Mouse (Mus musculus): Measurements from ENCODE around the gene Sept7.
"Not testable (repeated sequence)": the region's sequence is repeated elsewhere in the genome, so short reads cannot be mapped to it uniquely, and the experiment has no call there.

Sept7 gene

GRCm38 (mm10) chr9:25252283-25252726 is at the start of gene Sept7:
TSS of gene Sept7 (plus strand) at chr9:25252439.
- DNase-seq (ENCODE audit: low read depth, low spot score) = peak; percentile 95

GRCm38 (mm10) chr9:25208087-25208803 is 44.0 kb upstream of the Sept7 start:
- DNase-seq (ENCODE audit: low read depth, low spot score) = no peak

- no peak for DNase-seq (ENCODE audit: low read depth, low spot score)
These were observed 39.7 kb upstream of the Sept7 start for GRCm38 (mm10) chr9:25212309-25213163.

- no peak for DNase-seq (ENCODE audit: low read depth, low spot score)
These were observed 39.1 kb upstream of the Sept7 start for GRCm38 (mm10) chr9:25213164-25213557.

- DNase-seq (ENCODE audit: low read depth, low spot score) = no peak
These were observed 36.8 kb upstream of the Sept7 start for GRCm38 (mm10) chr9:25215411-25215810.

- DNase-seq (ENCODE audit: low read depth, low spot score) = no peak
These were observed 36.0 kb upstream of the Sept7 start for GRCm38 (mm10) chr9:25216210-25216609.

GRCm38 (mm10) chr9:25218954-25219353 is 33.3 kb upstream of the Sept7 start:
- no peak for DNase-seq (ENCODE audit: low read depth, low spot score)

GRCm38 (mm10) chr9:25219882-25220281 is 32.4 kb upstream of the Sept7 start:
- no peak for DNase-seq (ENCODE audit: low read depth, low spot score)

GRCm38 (mm10) chr9:25224959-25225358 is 27.3 kb upstream of the Sept7 start:
- DNase-seq (ENCODE audit: low read depth, low spot score) = no peak

GRCm38 (mm10) chr9:25229740-25230139 is 22.5 kb upstream of the Sept7 start:
- no peak for DNase-seq (ENCODE audit: low read depth, low spot score)

- DNase-seq (ENCODE audit: low read depth, low spot score) = no peak
These were observed 21.8 kb upstream of the Sept7 start for GRCm38 (mm10) chr9:25230213-25231039.

GRCm38 (mm10) chr9:25241065-25241464 is 11.2 kb upstream of the Sept7 start:
- DNase-seq (ENCODE audit: low read depth, low spot score) = no peak

- DNase-seq (ENCODE audit: low read depth, low spot score) = not testable (repeated sequence)
These were observed 10.5 kb upstream of the Sept7 start for GRCm38 (mm10) chr9:25241783-25242182.

- DNase-seq (ENCODE audit: low read depth, low spot score) = no peak
These were observed 10.0 kb upstream of the Sept7 start for GRCm38 (mm10) chr9:25242266-25242665.

- no peak for DNase-seq (ENCODE audit: low read depth, low spot score)
These were observed 8.1 kb upstream of the Sept7 start for GRCm38 (mm10) chr9:25243926-25244657.

GRCm38 (mm10) chr9:25245125-25245524 is 7.1 kb upstream of the Sept7 start:
- no peak for DNase-seq (ENCODE audit: low read depth, low spot score)

- no peak for DNase-seq (ENCODE audit: low read depth, low spot score)
These were observed 5.7 kb upstream of the Sept7 start for GRCm38 (mm10) chr9:25246508-25246907.

- no peak for DNase-seq (ENCODE audit: low read depth, low spot score)
These were observed 1.1 kb upstream of the Sept7 start for GRCm38 (mm10) chr9:25251174-25251573.

- DNase-seq (ENCODE audit: low read depth, low spot score) = peak; percentile 86
These were observed 492 bp upstream of the Sept7 start for GRCm38 (mm10) chr9:25251611-25252282.

- peak; percentile 41 for DNase-seq (ENCODE audit: low read depth, low spot score)
These were observed 679 bp downstream of the Sept7 start for GRCm38 (mm10) chr9:25252759-25253477.
